Mouse (Mus musculus) cortical plate, adult 2 months (tissue): ENCODE results near the gene Rasal2.

ENCODE experiments used
- CTCF ChIP-seq: fragments of 200-500 bp; IDR thresholded peaks from 2 replicates; pipeline ENCODE4 v1.5.1; 2011; ENCODE audit warnings: mild to moderate bottlenecking, control low read depth, low read length; ENCODE audit not compliant: insufficient read depth; ENCODE audit errors: extremely low read depth
- POLR2A ChIP-seq: fragments of 200-500 bp; IDR thresholded peaks from 2 replicates; pipeline ENCODE4 v1.6.1; 2011; ENCODE audit warnings: mild to moderate bottlenecking, low read length, control low read depth; ENCODE audit not compliant: insufficient read depth; ENCODE audit errors: extremely low read depth

GRCm38 (mm10) chr1:157153781-157154180, 258.6 kb downstream of the Rasal2 start:
- TF ChIP-seq POLR2A = no peak
- TF ChIP-seq CTCF = no peak
